Mouse (Mus musculus) hindbrain, embryonic 11.5 days (tissue): Measurements from ENCODE around the gene Lin52. TPM values are rescaled to one million over a fixed set of nuclear protein-coding genes. Genes with fewer than 3 reads are reported as not detected.

Source experiments
- ATAC-seq: fragments of 200-750 bp; cut with Nextera tagmentation; 2 replicates; pipeline ENCODE4 v1.8.0; 2017; ENCODE audit warnings: mild to moderate bottlenecking, moderate TSS enrichment, moderate library complexity; ENCODE audit not compliant: low FRiP score
- DNase-seq: peaks from one replicate; pipeline ENCODE4 v3.0.0-alpha.2; 2015; ENCODE audit warnings: low spot score
- H3K27ac ChIP-seq: fragments of 300-500 bp; sonication (generic); 2 replicates; pipeline ENCODE4 v1.5.1; 2014; ENCODE audit warnings: mild to moderate bottlenecking, low read depth, low read length
- H3K27me3 ChIP-seq: fragments of 300-500 bp; sonication (generic); 2 replicates; pipeline ENCODE4 v1.6.1; 2014; ENCODE audit warnings: mild to moderate bottlenecking, low read length, moderate library complexity, mixed read lengths; ENCODE audit not compliant: control insufficient read depth, insufficient read depth
- H3K36me3 ChIP-seq: fragments of 300-500 bp; sonication (generic); 2 replicates; pipeline ENCODE4 v1.6.1; 2014; ENCODE audit warnings: mild to moderate bottlenecking, low read length, moderate library complexity, mixed read lengths; ENCODE audit not compliant: control insufficient read depth, insufficient read depth
- H3K4me1 ChIP-seq: fragments of 300-500 bp; sonication (generic); replicated peaks from 2 replicates; pipeline ENCODE4 v1.6.1; 2014; ENCODE audit warnings: low read length, mixed read lengths; ENCODE audit not compliant: control insufficient read depth, insufficient read depth
- H3K4me2 ChIP-seq: fragments of 300-500 bp; sonication (generic); replicated peaks from 2 replicates; pipeline ENCODE4 v1.6.1; 2014; ENCODE audit warnings: mild to moderate bottlenecking, low read depth, low read length
- H3K4me3 ChIP-seq: fragments of 300-500 bp; sonication (generic); 2 replicates; pipeline ENCODE4 v1.5.1; 2014; ENCODE audit warnings: low read depth, low read length
- H3K9ac ChIP-seq: fragments of 300-500 bp; sonication (generic); 2 replicates; pipeline ENCODE4 v1.6.1; 2014; ENCODE audit warnings: low read depth, low read length
- H3K9me3 ChIP-seq: fragments of 300-500 bp; sonication (generic); 2 replicates; pipeline ENCODE4 v1.6.1; 2016; ENCODE audit warnings: low read length; ENCODE audit not compliant: control insufficient read depth
- WGBS: fragments of 180-500 bp; shearing (Covaris S2); extraction: QIAGEN DNeasy Blood & Tissue Kit; methylation state at CpG from one replicate; pipeline ENCODE4 v1.1.7; 2014; 5-methylcytosine and 5-hydroxymethylcytosine counted together
- polyA plus RNA-seq: library from polyadenylated mRNA; unstranded; fragments of >200 nt; fragmentation: Nextera tagmentation; extraction: Ambion mirVana; gene quantifications from 2 replicates; pipeline ENCODE4 v1.2.1, GENCODE M21; 2014

The Lin52 gene
- polyA plus RNA-seq, 1 experiment from 2014 or later = 32.8 TPM

- peak overlapping the region; percentile 65 for H3K27ac ChIP-seq
- 1% methylated on average over 51 of the region's 54 CpGs for WGBS
- H3K27me3 ChIP-seq = peaks cover 4% of the 10 kb centered on the region; the same call in 1 of the 2 replicates
Observed at GRCm38 (mm10) chr12:84589825-84590761, 138.9 kb downstream of the Lin52 start.

More at GRCm38 (mm10) chr12:84589825-84590761, 138.9 kb downstream of the Lin52 start:
- peaks cover 2% of the 10 kb centered on the region; the same call in 1 of the 2 replicates for H3K4me1 ChIP-seq
- H3K36me3 ChIP-seq = no peaks in the 10 kb centered on the region
- peak overlapping the region; percentile 43 for H3K4me3 ChIP-seq
- ATAC-seq = peak; percentile 83
- H3K9ac ChIP-seq = peak overlapping the region; percentile 41; the same call in 1 of the 2 replicates
- peak; percentile 99 for DNase-seq
- H3K4me2 ChIP-seq = peak overlapping the region; percentile 89
- no peaks in the 10 kb centered on the region for H3K9me3 ChIP-seq

Other genes starting within 250 kb of the Lin52 start
- 4.2 and 6.1 TPM in 2 replicates for gene Elmsan1, start 232.5 kb upstream of the Lin52 start, polyA plus RNA-seq
- 16.0 and 17.9 TPM in 2 replicates for gene Ptgr2, start 166.2 kb upstream of the Lin52 start, polyA plus RNA-seq
- 126 TPM in 2 replicates for gene Zfp410, start 134.6 kb upstream of the Lin52 start, polyA plus RNA-seq
- 39.0 and 42.2 TPM in 2 replicates for gene Coq6, start 89.8 kb upstream of the Lin52 start, polyA plus RNA-seq
- gene Fam161b, start 89.6 kb upstream of the Lin52 start, polyA plus RNA-seq = 8.7 and 11.2 TPM in 2 replicates
- 10.6 and 12.0 TPM in 2 replicates for gene Entpd5, start 42.4 kb upstream of the Lin52 start, polyA plus RNA-seq
- 1.5 and 2.4 TPM in 2 replicates for gene Bbof1, start 42.4 kb upstream of the Lin52 start, polyA plus RNA-seq
- gene Rnf113a2, start 34.2 kb upstream of the Lin52 start, polyA plus RNA-seq = 30.2 and 33.9 TPM in 2 replicates
- 25.4 and 25.9 TPM in 2 replicates for gene Aldh6a1, start 418 bp upstream of the Lin52 start, polyA plus RNA-seq
- 5.6 and 10.1 TPM in 2 replicates for gene Vsx2, start 118.3 kb downstream of the Lin52 start, polyA plus RNA-seq
- 6.4 and 7.9 TPM in 2 replicates for gene Abcd4, start 166.0 kb downstream of the Lin52 start, polyA plus RNA-seq
- not detected in 2 replicates for gene Vrtn, start 189.6 kb downstream of the Lin52 start, polyA plus RNA-seq
- 0.60 and 0.85 TPM in 2 replicates for gene Syndig1l, start 247.4 kb downstream of the Lin52 start, polyA plus RNA-seq